Comparison of ENCODE assay signal across 8 mouse cellular contexts in the genomic region with DNA sequence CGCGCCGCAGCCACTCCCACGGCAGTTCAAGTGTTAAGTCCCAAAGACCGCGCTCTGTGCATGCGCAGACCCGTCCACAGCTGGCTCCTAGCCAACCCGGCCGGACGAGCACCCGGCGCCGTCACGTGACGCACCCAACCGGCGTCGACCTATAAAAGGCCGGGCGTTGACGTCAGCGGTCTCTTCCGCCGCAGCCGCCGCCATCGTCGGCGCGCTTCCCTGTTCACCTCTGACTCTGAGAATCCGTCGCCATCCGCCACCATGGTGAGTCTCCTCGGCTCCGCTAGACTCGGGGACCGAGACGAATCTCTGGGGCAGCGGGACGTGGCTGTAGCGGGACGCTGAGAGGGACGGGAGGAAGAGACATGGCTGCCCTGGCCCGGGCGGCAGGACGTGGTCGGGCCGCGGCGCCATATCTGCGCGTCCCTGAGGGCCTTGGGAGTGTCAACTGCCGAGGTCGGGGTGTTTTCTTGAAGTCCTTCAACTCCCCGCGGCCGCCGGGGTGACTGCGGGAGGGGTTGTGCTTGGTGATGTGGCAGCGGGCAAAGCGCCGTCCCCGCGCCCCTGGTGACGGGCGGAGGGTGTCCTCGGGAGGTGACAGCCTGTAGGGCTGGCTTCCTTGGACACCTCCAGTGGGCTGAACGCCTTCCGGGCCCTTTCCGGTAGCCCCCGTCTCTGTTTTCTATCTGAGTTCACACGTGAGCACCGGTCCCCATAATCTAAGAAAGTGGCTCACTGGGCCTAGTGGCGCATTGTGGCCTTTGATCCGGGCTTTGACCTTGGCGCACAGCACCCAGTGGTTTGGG. TPM values are rescaled to one million over a fixed set of nuclear protein-coding genes. Genes with fewer than 3 reads are reported as not detected.
DNase-seq lines count a peak whose midpoint lies in the region; ATAC-seq and TF ChIP-seq lines count a peak whose summit lies in the region.

A gene (plus strand): TSS at position 166 of the 806 bp plus-strand sequence.

- under 1% methylated on average over 77 of the region's 77 CpGs for WGBS in hindbrain, embryonic 10.5 days
- 0% methylated on average over 75 of the region's 77 CpGs for WGBS in lung, embryonic 16.5 days
- WGBS in thymus, adult 2 months = under 1% methylated on average over 77 of the region's 77 CpGs

- no peaks in the 10 kb centered on the region for H3K9me3 ChIP-seq in hindbrain, embryonic 10.5 days
- no peaks in the 10 kb centered on the region for H3K9me3 ChIP-seq in lung, embryonic 16.5 days (ENCODE audit: control insufficient read depth, low read length)

- H3K4me3 ChIP-seq in hindbrain, embryonic 10.5 days = peak within 1 kb of the TSS; percentile 100
- H3K4me3 ChIP-seq in lung, embryonic 16.5 days (ENCODE audit: low read length) = peak within 1 kb of the TSS; percentile 81
- peak within 1 kb of the TSS; percentile 78 for H3K4me3 ChIP-seq in thymus, adult 2 months (ENCODE audit: control insufficient read depth, insufficient read depth, low read length)

- H3K27ac ChIP-seq in hindbrain, embryonic 10.5 days = peak within 1 kb of the TSS; percentile 98
- peak within 1 kb of the TSS; percentile 87 for H3K27ac ChIP-seq in lung, embryonic 16.5 days (ENCODE audit: low read length)
- peak within 1 kb of the TSS; percentile 42 for H3K27ac ChIP-seq in thymus, adult 2 months (ENCODE audit: control insufficient read depth, insufficient read depth, low read length)

- TF ChIP-seq CTCF in thymus, adult 2 months (IDR thresholded peaks at IDR 0.05; ENCODE audit: borderline replicate concordance, control insufficient read depth, extremely low read depth, insufficient read depth, low read length, poor library complexity) = peak; percentile 36; the same call in 1 of the 2 replicates

- H3K4me2 ChIP-seq in lung, embryonic 16.5 days (ENCODE audit: low read depth, low read length) = peak within 1 kb of the TSS; percentile 90

- ATAC-seq in lung, embryonic 16.5 days (ENCODE audit: low read depth) = peak; percentile 87

- peak; percentile 98 for DNase-seq in Muller cell, postnatal 12 days (ENCODE audit: inconsistent ontology term)
- peak; percentile 99 for DNase-seq in cerebellum, adult 9-10 months
- peak; percentile 92 to 99 for DNase-seq in frontal cortex, adult 2 months (ENCODE audit: extremely low spot score in 1 of 2, low spot score in 1 of 2)
- DNase-seq in hindbrain, embryonic 10.5 days (ENCODE audit: low spot score) = peak; percentile 98
- DNase-seq in layer of hippocampus, adult 9-11 months = peak; percentile 98
- peak; percentile 96 for DNase-seq in ovary, adult 18-20 months (ENCODE audit: low spot score)
- peak; percentile 96 for DNase-seq in thymus, adult 2 months

- H3K9ac ChIP-seq in lung, embryonic 16.5 days (ENCODE audit: low read length) = peak within 1 kb of the TSS; percentile 96

- peaks cover 63% of the 10 kb centered on the region for H3K4me1 ChIP-seq in hindbrain, embryonic 10.5 days (replicated peaks)
- peaks cover 36% of the 10 kb centered on the region for H3K4me1 ChIP-seq in lung, embryonic 16.5 days (replicated peaks; ENCODE audit: control insufficient read depth, insufficient read depth, low read length)
- peaks cover 27% of the 10 kb centered on the region for H3K4me1 ChIP-seq in thymus, adult 2 months (replicated peaks; ENCODE audit: control insufficient read depth, insufficient read depth, low read length)

- peak; percentile 99 for TF ChIP-seq POLR2A in thymus, adult 2 months (IDR thresholded peaks at IDR 0.05; ENCODE audit: control insufficient read depth, extremely low read depth, insufficient read depth, low read length, poor library complexity)

- peaks cover 46% of the 10 kb centered on the region for H3K36me3 ChIP-seq in hindbrain, embryonic 10.5 days
- peaks cover 41% of the 10 kb centered on the region for H3K36me3 ChIP-seq in lung, embryonic 16.5 days (ENCODE audit: control insufficient read depth, insufficient read depth, low read length)
- H3K36me3 ChIP-seq in thymus, adult 2 months (ENCODE audit: control insufficient read depth, insufficient read depth, low read length) = peaks cover 42% of the 10 kb centered on the region

- no peaks in the 10 kb centered on the region for H3K27me3 ChIP-seq in hindbrain, embryonic 10.5 days (ENCODE audit: insufficient read depth, poor library complexity, severe bottlenecking)
- H3K27me3 ChIP-seq in lung, embryonic 16.5 days (ENCODE audit: control insufficient read depth, insufficient read depth, low read depth, low read length) = no peaks in the 10 kb centered on the region
- H3K27me3 ChIP-seq in thymus, adult 2 months (ENCODE audit: control insufficient read depth, insufficient read depth, low read length) = no peaks in the 10 kb centered on the region

RNA-seq across cellular contexts. Expression of the gene that starts here (rescaled TPM):
- 1,035 and 1,113 TPM in 2 replicates for polyA plus RNA-seq in frontal cortex, adult 2 months (2012; rRNA removed)
- 495 and 570 TPM in 2 replicates for polyA plus RNA-seq in hindbrain, embryonic 10.5 days (2016; fragmentation: Nextera tagmentation; extraction: Ambion mirVana)
- 589 and 620 TPM in 2 replicates for polyA plus RNA-seq in lung, embryonic 16.5 days (2015; fragmentation: Nextera tagmentation; extraction: Ambion mirVana)
- polyA plus RNA-seq in thymus, adult 2 months (2012; rRNA removed) = 2,100 and 2,369 TPM in 2 replicates

Comparison
In these comparisons a context has a peak if more than half of its experiments do, and no peak if none do; other contexts are left out.
1. Peak in every context shown above with its lines: DNase-seq, ATAC-seq, H3K4me3 ChIP-seq and H3K27ac ChIP-seq.
2. H3K27ac ChIP-seq: peak in every context shown above with its lines; median percentile 98 in hindbrain, embryonic 10.5 days; 87 in lung, embryonic 16.5 days; 42 in thymus, adult 2 months.